Comparison of ENCODE assay signal across 26 mouse cellular contexts in the genomic region with DNA sequence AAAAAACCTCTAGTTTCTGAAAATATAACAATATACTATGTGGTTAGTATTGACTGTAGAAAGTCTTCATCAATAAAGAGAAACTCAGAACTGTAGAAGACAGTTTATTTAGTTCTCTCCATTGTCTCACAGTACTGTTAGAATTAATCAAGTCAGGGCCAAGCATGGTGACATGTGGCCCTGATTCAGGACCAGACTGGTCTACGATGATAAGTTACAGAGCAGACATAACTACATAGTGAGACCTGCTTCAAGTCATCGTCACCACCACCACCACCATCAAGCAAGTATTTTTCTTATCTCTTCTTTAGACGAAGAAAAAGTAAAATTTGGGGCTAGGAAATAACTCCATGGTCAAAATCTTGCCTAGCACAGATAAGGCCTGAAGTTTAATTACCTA. TPM values are rescaled to one million over a fixed set of nuclear protein-coding genes. Genes with fewer than 3 reads are reported as not detected.
A peak's percentile ranks its signal among the peaks of the same experiment; 100 is the strongest.
DNase-seq lines count a peak whose midpoint lies in the region; ATAC-seq and TF ChIP-seq lines count a peak whose summit lies in the region.
"Had no signal": no experiment of that assay in that cellular context is flagged by ENCODE, and none has a peak within 500 bp of the region (broad histone marks: within the 10 kb centered on the region; RNA-seq: fewer than 3 reads in every experiment).

No protein-coding gene starts in this region.

- H3K4me3 ChIP-seq in G1E (ENCODE audit: low read depth, low read length) (no peak overlapping the region), MEL (ENCODE audit: control insufficient read depth in 1 of 2, insufficient read depth in 1 of 2, low read depth in 2 of 2, low read length in 2 of 2) (no peak overlapping the region)
- no peak overlapping the region for H3K4me3 ChIP-seq in liver, postnatal 0 days (ENCODE audit: low read depth, low read length)
- H3K4me3 ChIP-seq in kidney, adult 2 months (ENCODE audit: insufficient read depth, low read depth, low read length), result no peak overlapping the region
- H3K4me3 ChIP-seq: forebrain, embryonic 10.5 days; forebrain, embryonic 13.5 days; heart, embryonic 12.5 days; heart, embryonic 15.5 days had no signal

- H3K4me1 ChIP-seq in G1E (ENCODE audit: insufficient read depth, low read depth, low read length), result peaks cover 53% of the 10 kb centered on the region
- peaks cover 8 to 17% of the 10 kb centered on the region in 2 experiments for H3K4me1 ChIP-seq in MEL (ENCODE audit: control insufficient read depth in 1 of 2, insufficient read depth in 2 of 2, low read length in 2 of 2)
- H3K4me1 ChIP-seq in liver, postnatal 0 days (ENCODE audit: insufficient read depth), result peaks cover 36% of the 10 kb centered on the region
- H3K4me1 ChIP-seq in kidney, adult 2 months (ENCODE audit: control insufficient read depth, insufficient read depth, low read length), result peaks cover 9% of the 10 kb centered on the region; the same call in 1 of the 2 replicates

- H3K79me2 ChIP-seq in MEL (ENCODE audit: control insufficient read depth, insufficient read depth, low read length, poor library complexity), result peaks cover 62% of the 10 kb centered on the region

- WGBS in liver, postnatal 0 days (ENCODE audit: insufficient replicate concordance), result 49% methylated on average over 3 of the region's 3 CpGs
- 82% methylated on average over 3 of the region's 3 CpGs for WGBS in kidney, adult 2 months

- no peak overlapping the region for H3K9ac ChIP-seq in MEL (ENCODE audit: control insufficient read depth, low read depth, low read length, poor library complexity, severe bottlenecking)
- no peak overlapping the region for H3K9ac ChIP-seq in liver, postnatal 0 days (replicated peaks)
- H3K9ac ChIP-seq: forebrain, embryonic 13.5 days; heart, embryonic 12.5 days; heart, embryonic 15.5 days; hindbrain, embryonic 14.5 days had no signal

- H3K4me2 ChIP-seq in liver, postnatal 0 days (ENCODE audit: low read depth, low read length), result no peak overlapping the region
- H3K4me2 ChIP-seq: forebrain, embryonic 13.5 days; heart, embryonic 12.5 days; heart, embryonic 15.5 days; hindbrain, embryonic 14.5 days had no signal

- H3K27me3 ChIP-seq in G1E (ENCODE audit: insufficient read depth, low read length), result no peaks in the 10 kb centered on the region
- H3K27me3 ChIP-seq in MEL (ENCODE audit: control insufficient read depth in 1 of 2, insufficient read depth in 2 of 2, low read length in 2 of 2), result no peaks in the 10 kb centered on the region
- H3K27me3 ChIP-seq in liver, postnatal 0 days (ENCODE audit: insufficient read depth, low read length), result no peaks in the 10 kb centered on the region
- H3K27me3 ChIP-seq in kidney, adult 2 months (replicated peaks; ENCODE audit: control insufficient read depth, insufficient read depth, low read length), result no peaks in the 10 kb centered on the region
- H3K27me3 ChIP-seq: forebrain, embryonic 13.5 days; heart, embryonic 12.5 days; heart, embryonic 15.5 days; Patski had no signal

- H3K36me3 ChIP-seq in G1E (replicated peaks) (peaks cover 43% of the 10 kb centered on the region), MEL (ENCODE audit: control insufficient read depth in 1 of 2, insufficient read depth in 2 of 2, low read length in 2 of 2) (peaks cover 0 to 28% of the 10 kb centered on the region in 2 experiments; a peak in 2 of 4 replicates)
- H3K36me3 ChIP-seq in liver, postnatal 0 days (replicated peaks; ENCODE audit: insufficient read depth, low read length), result peaks cover 3% of the 10 kb centered on the region; the same call in 1 of the 2 replicates
- H3K36me3 ChIP-seq in kidney, adult 2 months (ENCODE audit: control insufficient read depth, insufficient read depth, low read length), result no peaks in the 10 kb centered on the region
- H3K36me3 ChIP-seq: heart, embryonic 15.5 days had no signal

- no peaks in the 10 kb centered on the region for H3K9me3 ChIP-seq in G1E (replicated peaks)
- no peaks in the 10 kb centered on the region for H3K9me3 ChIP-seq in MEL (replicated peaks; ENCODE audit: insufficient read depth, low read length)
- H3K9me3 ChIP-seq in liver, postnatal 0 days (ENCODE audit: low read length), result no peaks in the 10 kb centered on the region
- H3K9me3 ChIP-seq: forebrain, embryonic 10.5 days; forebrain, embryonic 13.5 days; heart, embryonic 12.5 days; heart, embryonic 15.5 days had no signal

- no peak for TF ChIP-seq RAD21 in MEL (IDR thresholded peaks at IDR 0.05; ENCODE audit: low read depth, low read length)

- DNase-seq in heart, adult 11 months, result peak; percentile 34
- no peak for DNase-seq in heart, postnatal 25 days (ENCODE audit: low spot score)
- DNase-seq in G1E (ENCODE audit: low spot score) (no peak), MEL (ENCODE audit: low read depth, low spot score) (no peak)
- no peak for DNase-seq in liver, postnatal 0 days
- DNase-seq in kidney, adult 2 months, result no peak
- no peak for DNase-seq in T-cell, adult 2 months (ENCODE audit: low spot score)
- DNase-seq in cerebellum, adult 8-10 months, result no peak
- DNase-seq: adrenal gland, postnatal 25 days; cerebellum, adult 11-12 months; cerebellum, adult 9-10 months; cerebellum, postnatal 14 days; gastrocnemius, postnatal 10 days; heart, adult 18-20 months; heart, postnatal 10 days; heart, postnatal 4 days had no signal

- TF ChIP-seq CTCF in G1E (IDR thresholded peaks at IDR 0.05; ENCODE audit: low read depth, low read length) (no peak), MEL (IDR thresholded peaks at IDR 0.05 in 2 of 3, conservative IDR thresholded peaks at IDR 0.05 in 1 of 3; ENCODE audit: control insufficient read depth in 1 of 3, insufficient read depth in 1 of 3, low read depth in 2 of 3, low read length in 3 of 3, poor library complexity in 1 of 3, severe bottlenecking in 1 of 3) (no peak)
- TF ChIP-seq CTCF in liver, postnatal 0 days (IDR thresholded peaks at IDR 0.05; ENCODE audit: low read depth), result no peak
- no peak for TF ChIP-seq CTCF in kidney, adult 2 months (conservative IDR thresholded peaks at IDR 0.05; ENCODE audit: insufficient read depth, insufficient read length, low read depth, low read length)

- no peak for TF ChIP-seq POLR2A in MEL (IDR thresholded peaks at IDR 0.05; ENCODE audit: control insufficient read depth in 1 of 2, insufficient read depth in 1 of 2, low read depth in 1 of 2, low read length in 2 of 2, poor library complexity in 1 of 2)
- no peak for TF ChIP-seq POLR2A in kidney, adult 2 months (IDR thresholded peaks at IDR 0.05; ENCODE audit: low read depth, low read length)

- no peak overlapping the region for H3K27ac ChIP-seq in MEL (ENCODE audit: control insufficient read depth, low read depth, low read length)
- peak overlapping the region; percentile 55 for H3K27ac ChIP-seq in liver, postnatal 0 days (ENCODE audit: low read depth)
- H3K27ac ChIP-seq in kidney, adult 2 months (ENCODE audit: insufficient read depth, low read depth, low read length), result no peak overlapping the region
- H3K27ac ChIP-seq: forebrain, embryonic 10.5 days; forebrain, embryonic 13.5 days; heart, embryonic 15.5 days; hindbrain, embryonic 14.5 days; hindbrain, postnatal 0 days had no signal

- TF ChIP-seq EP300 in MEL (IDR thresholded peaks at IDR 0.05; ENCODE audit: low read depth in 1 of 2, low read length in 2 of 2), result no peak
- TF ChIP-seq EP300 in liver, postnatal 0 days (IDR thresholded peaks at IDR 0.05; ENCODE audit: low read depth), result no peak

- ATAC-seq in G1E (ENCODE audit: extremely low read depth, insufficient number of reproducible peaks, low FRiP score, poor library complexity, severe bottlenecking), result peak; percentile 32; the same call in 1 of the 2 replicates
- no peak for ATAC-seq in liver, postnatal 0 days
- ATAC-seq: CD4-positive, CD25-positive, alpha-beta regulatory T cell, adult 4 months; forebrain, embryonic 13.5 days; forebrain, embryonic 16.5 days; hindbrain, postnatal 0 days; inflammation-experienced regulatory T-cells, adult 6 months; Patski had no signal

- intact Hi-C loops in heart, postnatal 25 days (cut with DNase I), result no loop called here

TF ChIP-seq in MEL, 35 proteins besides CTCF, POLR2A, EP300 and RAD21:
- TF ChIP-seq RCOR1 (IDR thresholded peaks at IDR 0.05; ENCODE audit: low read depth, low read length), result 0 out of 2 replicates have a peak, but pooled peaks have one; percentile 7
- TF ChIP-seq MAX (IDR thresholded peaks at IDR 0.05; ENCODE audit: low read length), result no peak
TF ChIP-seq in MEL: peak in this region for 1.

RNA-seq across cellular contexts. Expression of gene Raf1, which starts 12.2 kb away (rescaled TPM):
- total RNA-seq in heart, postnatal 25 days (2021), result 100 to 1,000 TPM in 1 of 2 experiments, 10 to 100 TPM in 1; 98.8 to 100 TPM
- total RNA-seq in G1E (2014; fragmentation: Nextera tagmentation) (75.5 and 78.1 TPM in 2 replicates), G1E (2017) (53.0 and 56.9 TPM in 2 replicates), MEL (2012; rRNA removed) (79.3 and 79.7 TPM in 2 replicates)
- polyA plus RNA-seq in G1E (2012) (14.6 and 20.9 TPM in 2 replicates), MEL (2012; ENCODE audit: insufficient read depth in 1 of 2, insufficient read length in 2 of 2, low read depth in 1 of 2, low replicate concordance in 2 of 2, missing spikeins in 1 of 2) (10 to 100 TPM in 1 of 2 experiments, not detected in 1; 80.7 TPM)
- 39.6 and 43.5 TPM in 2 replicates for polyA plus RNA-seq in liver, postnatal 0 days (2015; fragmentation: Nextera tagmentation; extraction: Ambion mirVana)
- 103 and 106 TPM in 2 replicates for polyA plus RNA-seq in kidney, adult 2 months (2012; rRNA removed)
